Mouse (Mus musculus): ENCODE data around the gene Yipf2.

The Yipf2 gene

GRCm38 (mm10) chr9:21592703-21593121, at the start of gene Yipf2, which contains the start of gene Timm29:
TSS of gene Yipf2 (minus strand) at chr9:21592828.
TSS of gene Timm29 (plus strand) at chr9:21592722.
- peak; percentile 99 for DNase-seq (ENCODE audit: low read depth, low spot score)

GRCm38 (mm10) chr9:21639031-21639430, 46.4 kb upstream of the Yipf2 start:
- DNase-seq (ENCODE audit: low read depth, low spot score), result no peak

GRCm38 (mm10) chr9:21635639-21636038, 43.0 kb upstream of the Yipf2 start:
- no peak for DNase-seq (ENCODE audit: low read depth, low spot score)

- peak; percentile 56 for DNase-seq (ENCODE audit: low read depth, low spot score)
Observed at GRCm38 (mm10) chr9:21633106-21633505, 40.5 kb upstream of the Yipf2 start.

- peak; percentile 76 for DNase-seq (ENCODE audit: low read depth, low spot score)
Observed at GRCm38 (mm10) chr9:21630673-21631072, 38.0 kb upstream of the Yipf2 start.

- no peak for DNase-seq (ENCODE audit: low read depth, low spot score)
Observed at GRCm38 (mm10) chr9:21627145-21627795, 34.6 kb upstream of the Yipf2 start.

GRCm38 (mm10) chr9:21626571-21626970, 33.9 kb upstream of the Yipf2 start:
- peak; percentile 65 for DNase-seq (ENCODE audit: low read depth, low spot score)

GRCm38 (mm10) chr9:21625342-21626339, 33.0 kb upstream of the Yipf2 start:
- DNase-seq (ENCODE audit: low read depth, low spot score), result no peak

GRCm38 (mm10) chr9:21622676-21623075, 30.0 kb upstream of the Yipf2 start:
- no peak for DNase-seq (ENCODE audit: low read depth, low spot score)

GRCm38 (mm10) chr9:21620229-21620628, 27.6 kb upstream of the Yipf2 start:
- no peak for DNase-seq (ENCODE audit: low read depth, low spot score)

- no peak for DNase-seq (ENCODE audit: low read depth, low spot score)
Observed at GRCm38 (mm10) chr9:21617066-21617465, 24.4 kb upstream of the Yipf2 start.

GRCm38 (mm10) chr9:21616232-21616781, 23.7 kb upstream of the Yipf2 start:
- no peak for DNase-seq (ENCODE audit: low read depth, low spot score)

GRCm38 (mm10) chr9:21615617-21616231, 23.1 kb upstream of the Yipf2 start, which contains the start of gene Smarca4:
TSS of gene Smarca4 (plus strand) at chr9:21616169.
- DNase-seq (ENCODE audit: low read depth, low spot score), result peak; percentile 98

- peak; percentile 53 for DNase-seq (ENCODE audit: low read depth, low spot score)
Observed at GRCm38 (mm10) chr9:21614864-21615616, 22.4 kb upstream of the Yipf2 start.

- DNase-seq (ENCODE audit: low read depth, low spot score), result no peak
Observed at GRCm38 (mm10) chr9:21609861-21610260, 17.2 kb upstream of the Yipf2 start.

GRCm38 (mm10) chr9:21606648-21607047, 14.0 kb upstream of the Yipf2 start:
- DNase-seq (ENCODE audit: low read depth, low spot score), result no peak

GRCm38 (mm10) chr9:21605865-21606264, 13.2 kb upstream of the Yipf2 start:
- DNase-seq (ENCODE audit: low read depth, low spot score), result peak; percentile 65

GRCm38 (mm10) chr9:21604119-21604518, 11.5 kb upstream of the Yipf2 start:
- no peak for DNase-seq (ENCODE audit: low read depth, low spot score)

- peak; percentile 90 for DNase-seq (ENCODE audit: low read depth, low spot score)
Observed at GRCm38 (mm10) chr9:21601722-21602399, 9.2 kb upstream of the Yipf2 start.

- no peak for DNase-seq (ENCODE audit: low read depth, low spot score)
Observed at GRCm38 (mm10) chr9:21601073-21601472, 8.4 kb upstream of the Yipf2 start.

Data from R1 (cell line).